In genomic region chr3:94483790-94484439, GRCm38 (mm10) we compare ENCODE assay signal across 9 mouse cellular contexts. TPM values are rescaled to one million over a fixed set of nuclear protein-coding genes. Genes with fewer than 3 reads are reported as not detected.
DNase-seq lines count a peak whose midpoint lies in the region; ATAC-seq lines count a peak whose summit lies in the region.
"Had no signal": no experiment of that assay in that cellular context is flagged by ENCODE, and none has a peak within 500 bp of the region (broad histone marks: within the 10 kb centered on the region; RNA-seq: fewer than 3 reads in every experiment).

No protein-coding gene starts in this region.

- H3K27me3 ChIP-seq in embryonic facial prominence, embryonic 12.5 days = peaks cover 28% of the 10 kb centered on the region
- peaks cover 28% of the 10 kb centered on the region for H3K27me3 ChIP-seq in midbrain, embryonic 10.5 days (ENCODE audit: low read depth, poor library complexity, severe bottlenecking)
- no peaks in the 10 kb centered on the region for H3K27me3 ChIP-seq in stomach, embryonic 14.5 days (ENCODE audit: control insufficient read depth, insufficient read depth, low read length)

- peaks cover 15% of the 10 kb centered on the region for H3K4me1 ChIP-seq in embryonic facial prominence, embryonic 12.5 days
- peaks cover 90% of the 10 kb centered on the region for H3K4me1 ChIP-seq in midbrain, embryonic 10.5 days
- 0 out of 2 replicates have a peak, but pooled peaks cover 5% of the 10 kb centered on the region for H3K4me1 ChIP-seq in stomach, embryonic 14.5 days (ENCODE audit: control insufficient read depth, insufficient read depth, low read length)

- 18% methylated on average over 20 of the region's 20 CpGs for WGBS in embryonic facial prominence, embryonic 12.5 days
- WGBS in midbrain, embryonic 10.5 days = 9% methylated on average over 20 of the region's 20 CpGs
- 21% methylated on average over 20 of the region's 20 CpGs for WGBS in stomach, embryonic 14.5 days

- no peak overlapping the region; the same call in 1 of the 2 replicates for H3K9ac ChIP-seq in embryonic facial prominence, embryonic 12.5 days
- no peak overlapping the region for H3K9ac ChIP-seq in stomach, embryonic 14.5 days (replicated peaks; ENCODE audit: low read depth, low read length)
- H3K9ac ChIP-seq: liver, embryonic 14.5 days had no signal

- H3K36me3 ChIP-seq in embryonic facial prominence, embryonic 12.5 days = no peaks in the 10 kb centered on the region
- peaks cover 65% of the 10 kb centered on the region for H3K36me3 ChIP-seq in midbrain, embryonic 10.5 days
- H3K36me3 ChIP-seq in stomach, embryonic 14.5 days (ENCODE audit: control insufficient read depth, insufficient read depth, low read length) = no peaks in the 10 kb centered on the region

- no peak overlapping the region for H3K4me3 ChIP-seq in embryonic facial prominence, embryonic 12.5 days
- H3K4me3 ChIP-seq in midbrain, embryonic 10.5 days = peak overlapping the region; percentile 44
- H3K4me3 ChIP-seq in stomach, embryonic 14.5 days (ENCODE audit: low read depth, low read length) = no peak overlapping the region

- H3K4me2 ChIP-seq in embryonic facial prominence, embryonic 12.5 days (replicated peaks) = 0 out of 2 replicates have a peak overlapping the region, but pooled peaks have one; percentile 9
- H3K4me2 ChIP-seq in stomach, embryonic 14.5 days (replicated peaks; ENCODE audit: low read depth, low read length) = no peak overlapping the region

- DNase-seq in ES-CJ7 (ENCODE audit: low read depth, low spot score) = peak; percentile 51
- peak; percentile 63 for DNase-seq in adrenal gland, postnatal 25 days
- peak; percentile 99 for DNase-seq in midbrain, embryonic 10.5 days (ENCODE audit: low spot score)
- no peak for DNase-seq in kidney, adult 8-10 months
- DNase-seq in gastrocnemius, postnatal 10 days = no peak

- H3K27ac ChIP-seq in embryonic facial prominence, embryonic 12.5 days = peak overlapping the region; percentile 30; the same call in 1 of the 2 replicates
- peak overlapping the region; percentile 91 for H3K27ac ChIP-seq in midbrain, embryonic 10.5 days (replicated peaks)
- H3K27ac ChIP-seq in stomach, embryonic 14.5 days (ENCODE audit: low read length) = no peak overlapping the region
- H3K27ac ChIP-seq: liver, embryonic 14.5 days had no signal

- no peaks in the 10 kb centered on the region for H3K9me3 ChIP-seq in embryonic facial prominence, embryonic 12.5 days
- no peaks in the 10 kb centered on the region for H3K9me3 ChIP-seq in midbrain, embryonic 10.5 days (replicated peaks)
- H3K9me3 ChIP-seq in stomach, embryonic 14.5 days (ENCODE audit: control insufficient read depth, low read depth, low read length) = no peaks in the 10 kb centered on the region

- ATAC-seq in embryonic facial prominence, embryonic 12.5 days (ENCODE audit: insufficient number of reproducible peaks, insufficient read depth, low FRiP score, low TSS enrichment) = peak; percentile 32
- ATAC-seq in inflammation-experienced regulatory T-cells, adult 6 months = peak; percentile 63
- ATAC-seq in stomach, embryonic 14.5 days (ENCODE audit: insufficient number of reproducible peaks, insufficient read depth, low FRiP score, low read depth) = peak; percentile 24; the same call in 1 of the 2 replicates

RNA-seq across cellular contexts. Expression of gene Riiad1, which starts 3.8 kb away (rescaled TPM):
- total RNA-seq in adrenal gland, postnatal 25 days (2021) = 2.2 and 4.0 TPM in 2 replicates
- polyA plus RNA-seq in embryonic facial prominence, embryonic 12.5 days (2016; fragmentation: Nextera tagmentation; extraction: Ambion mirVana) = 2.0 and 2.3 TPM in 2 replicates
- not detected for polyA plus RNA-seq in inflammation-experienced regulatory T-cells, adult 6 months (2017; shearing (Covaris generic))
- polyA plus RNA-seq in midbrain, embryonic 10.5 days (2016; fragmentation: Nextera tagmentation; extraction: Ambion mirVana) = 8.4 and 12.5 TPM in 2 replicates
- 6.0 and 6.6 TPM in 2 replicates for polyA plus RNA-seq in stomach, embryonic 14.5 days (2014; fragmentation: Nextera tagmentation; extraction: Ambion mirVana)
- total RNA-seq in gastrocnemius, postnatal 10 days (2021) = 1 to 10 TPM; 5.0 to 7.9 TPM
- polyA plus RNA-seq: liver, embryonic 14.5 days had no signal

RNA-seq across cellular contexts. Expression of gene Celf3, which starts 5.8 kb away (rescaled TPM):
- 17.7 and 28.0 TPM in 2 replicates for total RNA-seq in adrenal gland, postnatal 25 days (2021)
- polyA plus RNA-seq in embryonic facial prominence, embryonic 12.5 days (2016; fragmentation: Nextera tagmentation; extraction: Ambion mirVana) = 14.2 and 17.8 TPM in 2 replicates
- 1 to 10 TPM in 1 of 3 experiments, under 1 TPM in 2; 0.73 to 1.5 (median 0.87) TPM for polyA plus RNA-seq in inflammation-experienced regulatory T-cells, adult 6 months (2017; shearing (Covaris generic))
- polyA plus RNA-seq in midbrain, embryonic 10.5 days (2016; fragmentation: Nextera tagmentation; extraction: Ambion mirVana) = 69.0 and 128 TPM in 2 replicates
- polyA plus RNA-seq in stomach, embryonic 14.5 days (2014; fragmentation: Nextera tagmentation; extraction: Ambion mirVana) = 32.2 and 44.0 TPM in 2 replicates
- under 1 TPM; 0.49 to 0.61 TPM for total RNA-seq in gastrocnemius, postnatal 10 days (2021)

RNA-seq across cellular contexts. Expression of gene Oaz3, which starts 40.2 kb away (rescaled TPM):
- not detected in 2 replicates for total RNA-seq in adrenal gland, postnatal 25 days (2021)
- 0.41 and 0.45 TPM in 2 replicates for polyA plus RNA-seq in embryonic facial prominence, embryonic 12.5 days (2016; fragmentation: Nextera tagmentation; extraction: Ambion mirVana)
- 1 to 10 TPM in 2 of 3 experiments, under 1 TPM in 1; 0.75 to 1.2 (median 1.0) TPM for polyA plus RNA-seq in inflammation-experienced regulatory T-cells, adult 6 months (2017; shearing (Covaris generic))
- polyA plus RNA-seq in midbrain, embryonic 10.5 days (2016; fragmentation: Nextera tagmentation; extraction: Ambion mirVana) = 0.58 and 0.65 TPM in 2 replicates
- polyA plus RNA-seq in stomach, embryonic 14.5 days (2014; fragmentation: Nextera tagmentation; extraction: Ambion mirVana) = 0.66 and 0.90 TPM in 2 replicates
- total RNA-seq in gastrocnemius, postnatal 10 days (2021) = not detected

RNA-seq across cellular contexts. Expression of gene Mrpl9, which starts 40.8 kb away (rescaled TPM):
- 69.6 and 71.6 TPM in 2 replicates for total RNA-seq in adrenal gland, postnatal 25 days (2021)
- 65.3 and 65.6 TPM in 2 replicates for polyA plus RNA-seq in embryonic facial prominence, embryonic 12.5 days (2016; fragmentation: Nextera tagmentation; extraction: Ambion mirVana)
- 10 to 100 TPM; 45.9 to 67.0 (median 66.8) TPM for polyA plus RNA-seq in inflammation-experienced regulatory T-cells, adult 6 months (2017; shearing (Covaris generic))
- 71.7 and 72.9 TPM in 2 replicates for polyA plus RNA-seq in midbrain, embryonic 10.5 days (2016; fragmentation: Nextera tagmentation; extraction: Ambion mirVana)
- polyA plus RNA-seq in stomach, embryonic 14.5 days (2014; fragmentation: Nextera tagmentation; extraction: Ambion mirVana) = 66.6 and 67.5 TPM in 2 replicates
- total RNA-seq in gastrocnemius, postnatal 10 days (2021) = 10 to 100 TPM; 42.3 to 54.0 TPM

Comparison
In these comparisons a context has a peak if more than half of its experiments do, and no peak if none do; other contexts are left out.
1. DNase-seq: peak in ES-CJ7 (single experiment), adrenal gland, postnatal 25 days (single experiment) and midbrain, embryonic 10.5 days (single experiment); none in kidney, adult 8-10 months (0 of 2) and gastrocnemius, postnatal 10 days (single experiment).
2. Peak in every context shown above with its lines, with median percentiles within 50 percentile points of each other: ATAC-seq.